ENCODE assay signal across 11 mouse cellular contexts in the genomic region with DNA sequence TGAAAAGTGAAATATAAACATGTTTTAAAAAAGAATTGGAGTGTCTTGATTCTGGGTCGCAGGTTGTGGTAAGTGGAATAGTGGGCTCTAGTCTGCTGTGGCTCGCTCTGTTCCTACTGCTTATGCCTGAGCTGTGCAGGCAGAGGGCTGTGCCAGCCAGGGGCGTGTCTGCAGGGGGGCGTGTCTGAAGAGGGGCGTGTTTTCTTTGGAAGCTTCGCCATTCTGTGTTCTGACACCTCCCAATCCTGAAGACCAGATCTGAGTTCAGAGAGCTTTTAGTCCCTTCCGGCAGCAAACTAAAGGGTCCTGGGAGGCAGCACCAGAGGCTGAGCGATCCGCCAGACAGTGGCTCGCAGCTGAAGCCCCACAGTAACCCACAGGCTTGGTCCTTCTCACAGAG. TPM values are rescaled to one million over a fixed set of nuclear protein-coding genes. Genes with fewer than 3 reads are reported as not detected.
DNase-seq lines count a peak whose midpoint lies in the region; ATAC-seq lines count a peak whose summit lies in the region.
"Had no signal": no experiment of that assay in that cellular context is flagged by ENCODE, and none has a peak within 500 bp of the region (broad histone marks: within the 10 kb centered on the region; RNA-seq: fewer than 3 reads in every experiment).

No protein-coding gene starts in this region.

- H3K4me3 ChIP-seq in forebrain, embryonic 11.5 days (ENCODE audit: low read depth, low read length): no peak overlapping the region
- H3K4me3 ChIP-seq in forebrain, embryonic 13.5 days: no peak overlapping the region
- H3K4me3 ChIP-seq: heart, adult 2 months had no signal

- no peak for ATAC-seq in forebrain, embryonic 11.5 days (replicated peaks; ENCODE audit: low FRiP score)
- ATAC-seq in forebrain, embryonic 13.5 days: no peak

- intact Hi-C loops in gastrocnemius, postnatal 14 days (cut with DNase I; ENCODE audit: low total_unique reads): no loop called here

- no peak overlapping the region for H3K27ac ChIP-seq in forebrain, embryonic 11.5 days (ENCODE audit: low read depth, low read length)
- H3K27ac ChIP-seq in forebrain, embryonic 13.5 days: no peak overlapping the region
- H3K27ac ChIP-seq: heart, adult 2 months had no signal

- WGBS in forebrain, embryonic 11.5 days: 32% methylated on average over 10 of the region's 10 CpGs
- WGBS in forebrain, embryonic 13.5 days: 40% methylated on average over 10 of the region's 10 CpGs

- no peaks in the 10 kb centered on the region for H3K27me3 ChIP-seq in forebrain, embryonic 11.5 days (ENCODE audit: control insufficient read depth, insufficient read depth, low read length)
- peaks cover 23% of the 10 kb centered on the region for H3K27me3 ChIP-seq in forebrain, embryonic 13.5 days

- H3K4me2 ChIP-seq in forebrain, embryonic 11.5 days (ENCODE audit: low read depth, low read length, severe bottlenecking): no peak overlapping the region
- no peak overlapping the region for H3K4me2 ChIP-seq in forebrain, embryonic 13.5 days

- H3K36me3 ChIP-seq in forebrain, embryonic 11.5 days (ENCODE audit: control insufficient read depth, insufficient read depth, low read length): no peaks in the 10 kb centered on the region
- H3K36me3 ChIP-seq in forebrain, embryonic 13.5 days (ENCODE audit: poor library complexity, severe bottlenecking): no peaks in the 10 kb centered on the region

- no peak overlapping the region for H3K9ac ChIP-seq in forebrain, embryonic 11.5 days (ENCODE audit: low read length)
- no peak overlapping the region for H3K9ac ChIP-seq in forebrain, embryonic 13.5 days

- peak; percentile 57 for DNase-seq in forebrain, embryonic 11.5 days (ENCODE audit: low spot score)
- DNase-seq in MEL-GATA-1-ER (ENCODE audit: extremely low read depth, low read depth): peak; percentile 59
- DNase-seq in gastrocnemius, postnatal 14 days: peak; percentile 41
- peak; percentile 30 for DNase-seq in kidney, postnatal 14 days
- peak; percentile 30 for DNase-seq in skeletal muscle tissue, adult 2 months (ENCODE audit: low read depth, low spot score)
- no peak for DNase-seq in right cerebral cortex, adult 2 months (ENCODE audit: low spot score in 2 of 2)
- no peak for DNase-seq in spleen, postnatal 4 days (ENCODE audit: low spot score in 2 of 2)

- H3K9me3 ChIP-seq in forebrain, embryonic 11.5 days (ENCODE audit: control insufficient read depth, low read length): no peaks in the 10 kb centered on the region; the same call in 1 of the 2 replicates
- peaks cover 7% of the 10 kb centered on the region; the same call in 1 of the 2 replicates for H3K9me3 ChIP-seq in forebrain, embryonic 13.5 days (replicated peaks)

- peaks cover 16% of the 10 kb centered on the region for H3K4me1 ChIP-seq in forebrain, embryonic 11.5 days (replicated peaks; ENCODE audit: control insufficient read depth, insufficient read depth, low read length)
- H3K4me1 ChIP-seq in forebrain, embryonic 13.5 days: peaks cover 58% of the 10 kb centered on the region

RNA-seq across cellular contexts. Expression of a gene that starts 8.5 kb away (rescaled TPM):
- not detected in 2 replicates for polyA plus RNA-seq in forebrain, embryonic 11.5 days (2014; fragmentation: Nextera tagmentation; extraction: Ambion mirVana)
- 0.08 TPM in 1 of 2 replicates, not detected in the other for polyA plus RNA-seq in forebrain, embryonic 13.5 days (2015; fragmentation: Nextera tagmentation; extraction: Ambion mirVana)
- not detected for total RNA-seq in gastrocnemius, postnatal 14 days (2021)
- total RNA-seq: heart, adult 2 months had no signal
- polyA plus RNA-seq: C2C12; small intestine, adult 2 months had no signal

Comparison
In these comparisons a context has a peak if more than half of its experiments do, and no peak if none do; other contexts are left out.
1. DNase-seq: peak in forebrain, embryonic 11.5 days (single experiment), MEL-GATA-1-ER (single experiment), gastrocnemius, postnatal 14 days (single experiment), kidney, postnatal 14 days (single experiment) and skeletal muscle tissue, adult 2 months (single experiment); none in right cerebral cortex, adult 2 months (0 of 2) and spleen, postnatal 4 days (0 of 2).